Mouse (Mus musculus) testis, adult 2 months (tissue): Measurements from ENCODE around the gene Apod.

Source experiments
- CTCF ChIP-seq: fragments of 200-500 bp; IDR thresholded peaks from 2 replicates; pipeline ENCODE4 v1.5.1; 2012; ENCODE audit warnings: low read depth, mild to moderate bottlenecking, inconsistent platforms, low read length, moderate library complexity; ENCODE audit not compliant: control insufficient read depth, insufficient read depth, insufficient replicate concordance
- POLR2A ChIP-seq: fragments of 200-500 bp; IDR thresholded peaks from 2 replicates; pipeline ENCODE4 v1.6.1; 2012; ENCODE audit warnings: low read depth, mild to moderate bottlenecking, inconsistent platforms, low read length, moderate library complexity; ENCODE audit not compliant: control insufficient read depth

GRCm38 (mm10) chr16:31327891-31328290 lies 13.3 kb upstream of the Apod start:
- no peak for TF ChIP-seq CTCF
- no peak for TF ChIP-seq POLR2A
